Mouse (Mus musculus): Measurements from ENCODE around the gene Pkp4.
"Not testable (repeated sequence)": the region's sequence is repeated elsewhere in the genome, so short reads cannot be mapped to it uniquely, and the experiment has no call there.

Gene Pkp4

DNA sequence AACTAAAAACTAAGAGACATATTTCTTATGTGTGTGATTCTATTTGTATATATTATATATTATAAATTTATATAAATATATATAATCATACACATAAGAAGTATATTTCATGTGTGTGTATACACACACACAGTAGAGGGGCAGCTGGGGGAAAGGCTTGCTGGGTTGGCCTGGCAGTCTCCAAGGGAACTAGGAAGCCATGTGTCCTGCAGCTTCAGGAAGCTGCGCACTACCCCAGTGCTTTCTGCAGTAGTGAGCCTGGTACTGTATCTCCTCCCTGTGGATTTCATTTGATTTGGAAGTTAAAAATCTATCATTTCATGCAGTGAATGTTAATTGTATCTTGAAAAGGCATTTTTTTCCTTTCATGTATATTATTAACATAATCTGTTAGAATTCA, 180.2 kb downstream of the Pkp4 start:
- DNase-seq, result no peak

- DNase-seq, result no peak
Observed at GRCm38 (mm10) chr2:59342591-59343210, 182.1 kb downstream of the Pkp4 start.

GRCm38 (mm10) chr2:59343834-59344233, 183.2 kb downstream of the Pkp4 start:
- DNase-seq, result no peak

DNA sequence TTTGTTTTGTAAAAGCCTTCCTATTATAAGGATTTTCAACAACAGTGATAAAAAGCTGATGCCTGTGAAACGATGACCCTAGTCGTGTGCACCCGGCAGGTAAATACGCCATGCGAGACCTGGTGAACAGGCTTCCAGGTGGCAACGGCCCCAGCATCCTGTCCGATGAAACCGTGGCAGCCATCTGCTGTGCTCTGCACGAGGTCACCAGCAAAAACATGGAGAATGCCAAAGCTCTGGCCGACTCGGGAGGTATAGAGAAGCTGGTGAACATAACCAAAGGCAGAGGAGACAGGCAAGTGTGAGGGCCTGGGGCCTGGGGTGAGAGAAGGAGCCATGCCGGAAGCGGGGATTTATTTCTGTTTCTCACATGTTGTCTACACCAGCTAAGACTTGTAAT, 184.0 kb downstream of the Pkp4 start:
- DNase-seq, result no peak

GRCm38 (mm10) chr2:59345141-59345839, 184.6 kb downstream of the Pkp4 start:
- DNase-seq, result no peak

- DNase-seq, result peak; percentile 11
Observed at GRCm38 (mm10) chr2:59346443-59346842, 185.8 kb downstream of the Pkp4 start.

GRCm38 (mm10) chr2:59348585-59348984, 187.9 kb downstream of the Pkp4 start:
- no peak for DNase-seq

DNA sequence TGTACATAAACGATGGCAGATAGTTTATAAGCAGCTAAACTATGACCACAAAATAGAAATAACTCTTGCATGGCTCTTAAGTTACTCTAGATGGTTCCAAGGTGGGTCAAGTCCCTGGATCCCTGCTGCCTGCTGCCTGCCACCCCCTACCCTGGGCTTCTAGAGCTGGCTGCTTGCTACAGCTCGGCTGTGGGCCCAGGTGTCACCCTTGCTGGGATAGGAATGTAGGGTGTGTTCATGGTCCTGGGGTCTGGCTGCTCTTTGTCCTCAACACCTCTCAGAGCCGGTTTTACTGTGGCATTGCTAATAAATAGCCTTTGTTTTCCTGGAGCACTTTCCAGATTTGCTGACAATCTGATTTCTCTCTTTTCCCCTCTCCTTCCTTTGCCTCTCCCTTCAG, 189.4 kb downstream of the Pkp4 start:
- no peak for DNase-seq

GRCm38 (mm10) chr2:59351303-59352099, 190.9 kb downstream of the Pkp4 start:
- DNase-seq, result no peak

- no peak for DNase-seq
Observed at GRCm38 (mm10) chr2:59353821-59354220, 193.2 kb downstream of the Pkp4 start.

DNA sequence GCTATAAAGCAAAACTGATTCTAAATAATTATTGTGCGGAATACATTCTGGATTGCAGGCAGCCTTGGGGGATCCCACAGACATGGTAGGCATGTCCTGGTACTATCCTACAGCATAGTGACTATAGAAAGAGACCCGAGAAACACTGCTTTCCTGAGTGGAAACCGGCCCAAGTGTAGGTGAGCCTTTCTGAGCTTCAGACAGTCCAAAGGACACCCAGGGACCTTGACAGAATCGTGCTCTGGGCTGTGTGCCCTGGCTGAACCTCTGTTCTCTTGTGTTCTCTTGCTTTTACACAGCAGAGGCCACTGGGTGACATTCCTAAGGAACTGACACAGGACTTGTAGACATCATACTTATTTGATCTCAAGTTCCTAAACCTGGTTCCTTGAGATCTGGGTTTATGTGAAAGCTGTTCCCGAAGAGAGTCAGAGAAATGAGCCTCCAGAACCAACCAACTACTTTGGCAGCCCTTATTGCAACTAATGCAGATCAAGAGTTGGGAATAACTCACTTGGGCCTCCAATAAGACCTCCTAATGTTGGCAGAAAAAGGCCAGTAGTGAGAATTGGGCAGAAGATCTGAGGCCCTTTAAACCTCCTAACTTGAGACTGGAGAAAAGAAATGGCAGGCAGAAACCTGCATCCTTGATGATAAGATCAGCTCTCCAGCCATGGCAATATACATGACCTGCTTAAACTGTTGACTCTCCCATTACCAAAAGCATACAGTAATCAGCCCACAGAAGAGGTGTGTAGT, 195.1 kb downstream of the Pkp4 start:
- no peak for DNase-seq

GRCm38 (mm10) chr2:59359760-59360342, 199.2 kb downstream of the Pkp4 start:
- DNase-seq, result no peak

DNA sequence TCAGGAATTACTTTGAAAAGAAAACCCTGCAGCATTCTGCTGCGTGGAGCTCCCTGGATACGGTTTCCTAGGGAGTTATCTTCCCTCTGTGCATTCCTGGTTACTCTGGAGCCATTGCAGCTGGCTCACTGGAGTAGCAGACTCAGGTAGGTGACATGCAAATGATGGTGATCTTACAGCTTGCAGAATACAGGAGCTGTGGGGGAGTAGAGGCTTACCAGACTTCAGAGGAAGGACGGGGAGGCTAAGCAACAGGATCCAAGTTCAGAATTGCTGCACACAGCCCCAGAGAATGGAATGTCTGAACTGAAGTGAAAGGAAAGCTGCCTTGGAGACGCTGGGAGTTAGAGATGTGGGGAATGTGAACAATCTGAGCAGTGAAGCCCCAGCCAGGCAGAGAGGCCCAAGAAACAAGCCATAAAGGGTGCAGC, 200.7 kb downstream of the Pkp4 start:
- no peak for DNase-seq

- no peak for DNase-seq
Observed at GRCm38 (mm10) chr2:59364156-59364842, 203.6 kb downstream of the Pkp4 start.

GRCm38 (mm10) chr2:59367191-59367590, 206.5 kb downstream of the Pkp4 start:
- no peak for DNase-seq

DNA sequence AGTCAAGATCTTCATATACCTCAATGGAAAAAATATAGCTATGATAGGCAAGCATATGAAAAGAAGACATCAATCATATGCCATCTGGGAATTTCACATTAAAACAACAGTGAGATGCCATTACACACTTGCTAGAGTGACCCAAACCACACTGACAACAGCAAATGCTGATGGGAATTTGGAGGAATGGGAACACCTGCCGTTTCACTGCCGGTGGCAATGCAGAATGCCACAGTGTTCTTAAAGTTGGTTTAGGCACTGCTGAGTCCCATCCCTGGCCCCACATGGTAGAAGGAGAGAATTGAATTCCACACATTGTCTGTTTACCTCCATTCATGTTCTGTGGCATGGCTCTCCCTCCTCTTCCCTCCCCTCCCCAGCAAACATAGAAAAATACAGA, 212.5 kb downstream of the Pkp4 start:
- DNase-seq, result no peak

DNA sequence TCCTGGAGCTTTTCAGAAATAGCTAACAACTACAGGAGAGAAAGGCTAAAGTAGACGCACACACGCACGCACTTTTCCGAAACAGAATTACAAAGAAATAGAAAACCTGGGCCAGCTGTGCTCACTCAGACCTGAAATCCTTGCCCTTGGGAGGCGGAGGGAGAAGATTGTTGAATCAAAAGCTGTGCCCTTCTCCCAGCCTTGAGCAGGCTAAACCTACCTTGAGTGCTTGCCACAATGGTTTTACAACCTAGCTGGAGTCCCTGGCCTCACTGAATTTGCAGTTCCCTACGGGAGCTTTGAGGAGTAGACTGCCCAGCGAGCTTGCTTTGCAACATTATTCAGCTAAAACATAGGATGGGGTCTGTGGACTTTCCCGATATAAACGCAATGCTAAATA, 217.4 kb downstream of the Pkp4 start:
- no peak for DNase-seq

DNA sequence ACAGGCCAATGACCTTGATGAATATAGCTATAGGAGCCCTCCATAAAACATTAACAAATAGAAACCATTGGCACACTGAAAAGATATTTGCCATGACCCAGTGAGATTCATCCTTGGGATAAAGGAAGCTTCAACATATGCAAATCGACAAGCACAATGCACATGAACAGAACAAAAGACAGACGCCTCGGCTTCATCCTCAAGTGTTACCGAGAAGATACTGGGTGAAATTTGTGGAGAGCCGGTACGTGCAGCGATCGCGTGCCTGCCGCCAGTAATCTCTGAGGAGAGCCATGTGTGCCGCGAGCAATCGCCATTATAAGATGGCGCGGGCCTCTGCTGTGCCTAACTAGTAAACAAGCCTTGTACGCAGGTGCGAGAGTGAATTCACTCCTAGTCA, 218.2 kb downstream of the Pkp4 start:
- not testable (repeated sequence) for DNase-seq

GRCm38 (mm10) chr2:59383231-59383630, 222.6 kb downstream of the Pkp4 start:
- DNase-seq, result no peak

DNA sequence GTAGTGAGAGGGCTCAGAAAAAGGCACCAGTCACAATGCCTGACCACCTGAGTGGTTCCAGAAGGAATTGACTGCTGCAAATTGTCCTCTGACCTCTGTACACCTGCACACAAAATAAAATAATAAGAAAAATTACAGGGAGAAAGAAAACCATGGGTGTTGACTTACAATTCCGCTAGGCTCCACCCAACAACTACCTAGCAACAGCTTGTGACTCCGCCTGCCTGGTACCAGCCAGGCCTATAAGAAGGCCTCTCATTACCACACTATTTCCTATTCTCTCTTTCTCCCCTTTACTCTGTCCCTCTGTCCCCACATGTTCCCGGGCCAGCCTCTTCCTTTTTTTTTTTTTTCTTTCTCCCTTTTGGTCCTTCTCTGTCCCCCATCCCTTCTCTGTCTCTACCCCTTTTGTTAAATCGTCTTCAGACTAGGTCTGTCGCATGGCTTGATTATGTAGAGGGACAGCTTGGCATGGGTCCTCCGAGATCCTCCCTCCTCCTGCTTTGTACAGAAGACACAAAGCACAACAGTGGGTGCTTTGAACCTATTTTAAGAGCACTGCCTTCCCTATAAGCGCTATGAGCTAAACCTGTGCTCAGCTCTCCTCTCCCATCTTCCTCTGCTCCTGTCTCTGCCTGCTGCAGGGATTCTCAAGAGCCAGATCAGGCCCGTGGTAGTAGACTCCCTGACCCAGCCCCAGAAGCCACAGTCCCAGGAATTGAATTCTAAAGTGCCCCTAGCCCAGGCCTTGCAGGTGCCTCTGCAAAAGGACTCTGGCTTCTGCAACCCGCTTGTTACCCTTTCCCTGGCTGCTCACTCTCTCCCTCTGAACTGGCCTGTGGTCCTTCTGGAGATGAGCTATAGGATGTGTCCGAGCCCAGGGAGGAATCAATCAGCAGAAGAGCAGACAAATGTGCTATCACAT, 223.5 kb downstream of the Pkp4 start:
- DNase-seq, result no peak

Measured in retina, postnatal 1 day (tissue).